Mouse (Mus musculus): Measurements from ENCODE around the gene Steap1. TPM values are rescaled to one million over a fixed set of nuclear protein-coding genes. Genes with fewer than 3 reads are reported as not detected.

Steap1 gene
- polyA plus RNA-seq, 1 experiment: not detected

DNA sequence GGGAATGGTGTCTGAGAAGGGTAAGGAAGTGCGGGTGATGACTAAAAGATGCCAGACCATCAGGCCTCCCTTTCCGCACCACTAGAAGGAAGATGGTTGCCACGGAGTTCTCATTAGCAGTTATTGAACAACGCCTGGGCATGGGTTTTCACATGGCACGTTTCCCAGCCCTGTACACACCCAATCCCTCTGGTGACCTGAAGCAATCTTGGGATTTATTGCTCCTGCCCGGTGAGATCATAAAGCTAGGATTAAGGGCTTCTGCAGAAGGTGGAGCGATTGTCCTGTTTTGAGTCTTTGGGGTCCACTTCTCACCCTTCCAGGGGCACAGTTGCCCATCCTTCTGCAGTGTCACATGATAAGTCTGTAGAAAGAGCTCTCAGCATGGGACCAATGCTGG is 26.9 kb downstream of the Steap1 start:
- no peak overlapping the region for H3K4me3 ChIP-seq (ENCODE audit: insufficient read depth, low read depth, low read length)

DNA sequence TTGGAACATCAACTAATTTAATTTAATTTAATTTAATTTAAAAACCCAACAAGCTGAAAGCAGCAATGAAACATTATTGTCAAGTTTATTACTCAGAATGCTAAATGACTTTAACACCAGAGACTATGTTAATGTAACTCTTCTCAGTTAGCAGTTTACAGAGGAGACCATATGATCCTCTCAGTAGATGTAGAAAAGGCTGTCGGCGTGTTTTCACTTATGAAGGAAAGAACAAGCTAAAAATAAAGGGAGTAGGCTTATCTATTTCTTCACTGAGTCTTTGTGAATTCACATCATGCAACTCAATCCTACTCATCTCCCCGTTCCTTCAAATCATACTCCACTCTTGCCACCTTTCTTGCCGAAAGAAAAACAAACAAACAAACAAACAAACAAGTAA is 38.1 kb downstream of the Steap1 start:
- 72% methylated on average over 4 of the region's 4 CpGs for WGBS
- no peaks in the 10 kb centered on the region for H3K4me1 ChIP-seq (ENCODE audit: control insufficient read depth, insufficient read depth, low read length)
- no peak overlapping the region for H3K4me3 ChIP-seq (ENCODE audit: insufficient read depth, low read depth, low read length)
- H3K27ac ChIP-seq (ENCODE audit: insufficient read depth, low read depth, low read length): no peak overlapping the region
- TF ChIP-seq CTCF (IDR thresholded peaks at IDR 0.05; ENCODE audit: insufficient read depth, low read depth, low read length): no peak
- TF ChIP-seq POLR2A (IDR thresholded peaks at IDR 0.05; ENCODE audit: insufficient read depth, low read depth, low read length): no peak

More for the DNA sequence above, 26.9 kb downstream of the Steap1 start:
- Histone ChIP-seq H3K4me1 (ENCODE audit: control insufficient read depth, insufficient read depth, low read length) (no peaks in the 10 kb centered on the region), H3K27ac (ENCODE audit: insufficient read depth, low read depth, low read length) (no peak overlapping the region)
- 73% methylated on average over 7 of the region's 7 CpGs for WGBS
- TF ChIP-seq POLR2A (IDR thresholded peaks at IDR 0.05; ENCODE audit: insufficient read depth, low read depth, low read length) (no peak), CTCF (IDR thresholded peaks at IDR 0.05; ENCODE audit: insufficient read depth, low read depth, low read length) (no peak)

DNA sequence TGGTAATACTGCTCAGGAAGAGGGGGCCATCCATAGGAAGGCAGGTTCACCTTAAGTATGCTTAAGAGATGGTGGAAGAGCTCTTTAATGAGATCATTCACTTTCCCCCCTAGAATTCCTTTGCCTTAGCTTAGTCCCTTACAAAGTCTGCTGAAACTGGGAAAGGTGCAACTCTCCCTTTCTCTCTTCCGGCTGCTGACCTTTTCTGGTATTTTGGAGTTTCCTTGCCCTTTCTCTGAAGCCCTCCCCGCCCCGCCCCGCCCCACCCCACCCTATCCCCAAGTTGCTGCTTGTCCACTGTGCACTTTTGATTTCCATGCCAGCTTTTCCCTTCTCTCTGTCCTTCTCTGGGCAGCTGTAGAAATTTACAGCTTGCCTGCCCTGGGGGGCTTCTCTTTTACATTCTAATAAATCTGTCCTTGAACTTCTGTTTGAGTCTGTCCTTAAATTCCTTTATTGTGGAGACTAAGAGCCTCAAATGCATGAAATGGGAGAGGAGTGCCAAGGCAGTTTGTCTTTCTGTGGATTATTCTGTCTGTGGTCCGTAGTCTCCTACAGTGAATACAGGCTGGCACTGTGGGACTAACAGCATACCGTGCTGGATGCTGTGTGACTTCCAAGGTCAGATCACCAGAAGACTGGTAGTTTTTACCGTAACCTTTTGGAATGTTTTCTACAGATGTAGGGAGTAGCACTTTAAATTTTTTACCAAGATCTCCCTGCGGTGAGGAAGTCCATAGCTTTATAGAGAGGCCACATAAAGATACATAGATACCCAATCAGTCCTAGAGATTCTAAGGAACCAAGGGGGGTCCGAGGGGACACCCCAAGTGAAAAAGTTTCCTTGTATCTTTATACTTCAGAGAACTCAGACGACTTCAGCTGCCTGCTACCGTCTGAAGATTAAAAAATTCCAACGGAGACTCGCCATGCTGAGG is 41.5 kb downstream of the Steap1 start:
- TF ChIP-seq CTCF (IDR thresholded peaks at IDR 0.05; ENCODE audit: insufficient read depth, low read depth, low read length) (no peak), POLR2A (IDR thresholded peaks at IDR 0.05; ENCODE audit: insufficient read depth, low read depth, low read length) (no peak)
- 75% methylated on average over 13 of the region's 13 CpGs for whole genome bisulfite sequencing

DNA sequence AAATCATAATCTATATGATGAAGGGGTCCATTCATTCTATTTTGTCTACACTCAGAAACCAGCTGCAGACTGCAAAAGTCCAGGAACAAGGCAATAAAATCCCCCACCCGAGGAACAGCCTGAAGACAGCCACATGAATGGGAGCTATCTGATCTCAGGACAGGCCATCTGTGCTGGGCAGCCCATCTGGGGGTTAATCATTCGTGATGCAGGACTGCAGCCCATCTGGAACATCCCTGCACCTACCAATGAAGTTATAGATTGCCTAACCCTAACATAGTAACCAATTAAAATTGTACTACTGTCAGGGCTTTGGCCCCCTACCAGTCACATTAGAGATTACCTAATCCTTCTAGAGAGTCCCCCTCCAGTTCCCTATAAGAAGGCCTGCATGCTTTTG is 44.1 kb downstream of the Steap1 start:
- no peak for TF ChIP-seq POLR2A (IDR thresholded peaks at IDR 0.05; ENCODE audit: insufficient read depth, low read depth, low read length)
- TF ChIP-seq CTCF (IDR thresholded peaks at IDR 0.05; ENCODE audit: insufficient read depth, low read depth, low read length): no peak
- no peak overlapping the region for H3K27ac ChIP-seq (ENCODE audit: insufficient read depth, low read depth, low read length)
- H3K4me1 ChIP-seq (ENCODE audit: control insufficient read depth, insufficient read depth, low read length): no peaks in the 10 kb centered on the region
- WGBS: 67% methylated on average over 2 of the region's 2 CpGs
- no peak overlapping the region for H3K4me3 ChIP-seq (ENCODE audit: insufficient read depth, low read depth, low read length)

More for the DNA sequence above, 41.5 kb downstream of the Steap1 start:
- Histone ChIP-seq H3K4me1 (ENCODE audit: control insufficient read depth, insufficient read depth, low read length) (no peaks in the 10 kb centered on the region), H3K4me3 (ENCODE audit: insufficient read depth, low read depth, low read length) (no peak overlapping the region), H3K27ac (ENCODE audit: insufficient read depth, low read depth, low read length) (no peak overlapping the region)

DNA sequence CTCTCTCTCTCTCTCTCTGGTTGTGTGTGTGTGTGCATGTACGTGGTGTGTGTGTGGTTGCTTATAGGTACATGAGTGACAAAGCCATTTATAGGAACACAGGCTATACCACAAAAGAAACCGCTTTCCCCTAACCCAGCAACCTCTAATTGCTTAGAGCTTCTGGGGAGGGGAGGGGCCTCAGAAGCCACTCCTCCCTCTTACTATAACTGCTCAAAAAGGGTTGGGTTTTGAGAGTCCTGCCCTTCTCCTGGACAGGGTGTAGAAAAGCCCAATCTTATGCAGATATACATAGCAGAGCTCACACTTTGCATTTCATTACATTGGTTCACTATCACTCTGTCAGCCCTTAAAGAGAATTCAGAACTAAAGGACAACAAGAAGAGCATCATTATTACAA is 48.7 kb downstream of the Steap1 start:
- H3K4me1 ChIP-seq (ENCODE audit: control insufficient read depth, insufficient read depth, low read length): no peaks in the 10 kb centered on the region
- whole genome bisulfite sequencing: 65% methylated on average over 2 of the region's 2 CpGs
- no peak overlapping the region for H3K27ac ChIP-seq (ENCODE audit: insufficient read depth, low read depth, low read length)
- no peak for TF ChIP-seq CTCF (IDR thresholded peaks at IDR 0.05; ENCODE audit: insufficient read depth, low read depth, low read length)
- H3K4me3 ChIP-seq (ENCODE audit: insufficient read depth, low read depth, low read length): no peak overlapping the region

DNA sequence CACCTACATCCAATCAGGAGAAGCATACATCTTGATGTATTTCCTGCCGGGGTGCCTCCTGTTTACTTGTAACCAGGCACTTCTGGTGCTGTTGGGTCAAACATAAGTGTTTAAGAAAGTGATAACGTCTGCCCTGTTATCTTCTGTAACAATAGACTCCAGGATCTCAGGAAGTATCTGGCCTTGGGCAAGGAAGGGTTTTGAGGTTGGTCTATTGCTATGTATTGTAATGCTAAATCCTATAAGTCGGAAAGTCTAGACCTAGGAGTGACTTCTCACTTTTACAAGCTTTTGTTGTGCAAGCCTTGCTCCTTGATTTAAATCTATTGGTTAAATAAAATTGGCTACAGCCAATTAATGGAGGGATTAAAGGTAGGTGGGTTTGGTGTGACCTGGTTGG is 50.3 kb downstream of the Steap1 start:
- no peak overlapping the region for H3K27ac ChIP-seq (ENCODE audit: insufficient read depth, low read depth, low read length)
- no peak overlapping the region for H3K4me3 ChIP-seq (ENCODE audit: insufficient read depth, low read depth, low read length)
- TF ChIP-seq CTCF (IDR thresholded peaks at IDR 0.05; ENCODE audit: insufficient read depth, low read depth, low read length) (no peak), POLR2A (IDR thresholded peaks at IDR 0.05; ENCODE audit: insufficient read depth, low read depth, low read length) (no peak)
- no peaks in the 10 kb centered on the region for H3K4me1 ChIP-seq (ENCODE audit: control insufficient read depth, insufficient read depth, low read length)
- WGBS: 81% methylated on average over 3 of the region's 3 CpGs

DNA sequence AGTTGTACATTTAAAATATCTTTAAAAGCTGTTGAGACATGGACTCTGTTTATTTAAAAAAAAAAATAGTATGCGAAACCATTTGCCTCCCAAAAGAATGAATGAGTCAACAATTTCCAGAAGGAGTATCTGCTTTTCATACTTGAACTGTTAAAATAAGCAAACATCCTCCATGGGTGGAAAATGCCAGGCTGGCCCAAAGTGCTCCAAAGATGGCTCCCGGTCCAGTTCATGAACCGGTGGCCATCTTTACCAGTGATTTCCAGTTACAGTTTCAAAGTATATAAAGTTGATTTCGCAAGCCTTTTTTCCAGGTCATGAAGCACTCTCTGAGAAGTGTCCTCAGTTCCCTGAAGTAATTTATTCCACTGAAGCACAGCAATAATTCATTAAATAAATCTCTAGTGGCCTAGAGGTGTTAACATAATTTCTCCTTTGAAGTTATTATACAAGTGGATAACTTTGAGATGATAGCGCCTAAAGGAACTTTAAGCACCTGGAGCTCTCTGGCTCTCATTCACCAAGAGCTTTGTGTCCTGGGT is 53.7 kb downstream of the Steap1 start:
- no peak overlapping the region for H3K27ac ChIP-seq (ENCODE audit: insufficient read depth, low read depth, low read length)
- peaks cover 4% of the 10 kb centered on the region; the same call in 1 of the 2 replicates for H3K4me1 ChIP-seq (ENCODE audit: control insufficient read depth, insufficient read depth, low read length)
- TF ChIP-seq CTCF (IDR thresholded peaks at IDR 0.05; ENCODE audit: insufficient read depth, low read depth, low read length): no peak
- no peak for TF ChIP-seq POLR2A (IDR thresholded peaks at IDR 0.05; ENCODE audit: insufficient read depth, low read depth, low read length)
- no peak overlapping the region for H3K4me3 ChIP-seq (ENCODE audit: insufficient read depth, low read depth, low read length)
- 90% methylated on average over 5 of the region's 5 CpGs for WGBS

DNA sequence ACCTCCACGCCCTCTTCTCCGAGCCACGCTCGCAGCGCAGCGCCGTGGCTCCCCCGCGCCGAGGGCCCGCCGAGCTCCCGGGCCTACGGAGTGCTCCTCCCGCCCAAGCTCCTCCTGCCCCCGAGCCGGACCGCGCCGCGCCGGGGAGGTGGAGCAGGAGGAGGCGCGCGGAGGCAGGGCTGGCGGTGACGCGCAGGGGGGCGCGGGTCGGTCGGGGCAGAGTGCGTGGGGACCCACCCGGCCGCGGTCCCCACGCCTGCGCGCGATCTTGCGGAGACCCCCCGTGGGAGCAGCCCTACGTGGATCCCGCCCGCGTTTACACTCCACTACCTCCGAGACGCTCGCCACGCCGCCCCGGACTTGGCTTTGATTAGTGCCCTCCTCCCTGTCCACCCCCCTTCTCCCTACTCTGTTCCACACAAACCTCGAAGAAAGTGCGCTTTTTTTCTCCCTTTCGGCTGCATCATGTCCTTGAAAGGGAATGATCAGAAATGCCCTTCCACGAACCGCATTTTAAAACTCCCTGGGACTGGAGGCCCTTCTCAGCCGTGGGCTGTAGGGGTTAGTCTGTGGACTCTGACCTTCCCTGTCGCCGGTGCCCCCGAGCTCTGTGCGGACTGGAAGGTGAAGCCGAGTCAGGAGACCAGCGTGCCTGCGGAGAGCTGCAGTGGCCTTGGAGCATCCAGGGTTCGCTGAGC is 55.0 kb downstream of the Steap1 start, which contains the start of gene Steap2:
Gene Steap2, minus strand, starts transcription at position 623 of the 698 bp plus-strand sequence.
- H3K27ac ChIP-seq (ENCODE audit: insufficient read depth, low read depth, low read length): peak within 1 kb of the TSS; percentile 43
- WGBS: under 1% methylated on average over 66 of the region's 66 CpGs
- TF ChIP-seq CTCF (IDR thresholded peaks at IDR 0.05; ENCODE audit: insufficient read depth, low read depth, low read length) (no peak), POLR2A (IDR thresholded peaks at IDR 0.05; ENCODE audit: insufficient read depth, low read depth, low read length) (peak; percentile 70; the same call in 1 of the 2 replicates)

More for the DNA sequence above, 55.0 kb downstream of the Steap1 start, which contains the start of gene Steap2:
- Histone ChIP-seq H3K4me3 (ENCODE audit: insufficient read depth, low read depth, low read length) (peak within 1 kb of the TSS; percentile 93), H3K4me1 (ENCODE audit: control insufficient read depth, insufficient read depth, low read length) (peaks cover 4% of the 10 kb centered on the region; the same call in 1 of the 2 replicates)

Data from olfactory bulb, adult 2 months (tissue).